Mouse (Mus musculus) mature B cell (primary cell): ENCODE measurements around the gene Gm20855.
"Not testable (repeated sequence)": the region's sequence is repeated elsewhere in the genome, so short reads cannot be mapped to it uniquely, and the experiment has no call there.

ENCODE experiments used
- in situ Hi-C: fragments of 300-500 bp; cut with MboI; formaldehyde crosslinking; loops from 2 replicates; pipeline ENCODE4 v1.14.3; 2019

Gm20855 gene

GRCm38 (mm10) chrY:35131733-35132132, at the start of gene Gm20855:
TSS of gene Gm20855 (minus strand) at chrY:35131833.
- in situ Hi-C loops = not testable (repeated sequence)
